Mouse (Mus musculus): ENCODE results near the gene Arrdc5.

DNA sequence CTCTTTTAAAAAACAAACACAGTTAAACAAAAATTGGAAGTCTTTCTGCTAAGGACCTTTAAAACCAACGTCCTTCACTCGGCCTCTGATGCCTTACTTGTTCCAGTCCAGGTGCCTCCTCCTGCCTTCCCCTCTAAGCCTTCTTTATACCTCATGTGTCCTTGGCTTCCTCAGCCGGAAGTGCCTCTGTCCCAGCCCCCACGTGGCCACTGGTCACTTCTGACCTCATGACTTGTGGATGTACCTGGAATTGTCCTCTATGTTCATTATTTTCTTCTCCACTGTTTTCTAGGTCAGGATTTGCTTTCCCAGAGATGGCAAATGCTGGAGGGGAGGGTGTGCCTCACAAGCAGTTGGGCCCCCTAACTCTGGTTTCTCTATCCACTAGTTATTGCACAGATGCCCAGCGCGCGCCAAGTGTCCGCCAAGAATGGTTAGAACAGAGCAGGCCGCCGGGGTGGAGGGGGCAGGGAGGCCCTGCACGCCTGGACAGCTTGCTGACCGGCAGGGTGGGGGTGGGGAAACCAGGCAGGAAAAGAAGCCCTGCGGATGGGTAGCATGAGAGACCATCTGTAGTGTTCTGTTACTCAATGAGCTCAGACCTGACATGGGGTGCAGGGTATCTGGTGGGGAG lies 2.4 kb upstream of the Arrdc5 start:
- TF ChIP-seq CTCF (IDR thresholded peaks at IDR 0.05; ENCODE audit: borderline replicate concordance, insufficient read depth, low read length) (no peak), POLR2A (IDR thresholded peaks at IDR 0.05; ENCODE audit: low read depth, low read length) (no peak)

All from embryonic fibroblast, embryonic 13.5 days (primary cell).